Mouse (Mus musculus) testis, adult 2 months (tissue): ENCODE measurements around the gene Mras.

Source experiments
- CTCF ChIP-seq: fragments of 200-500 bp; IDR thresholded peaks from 2 replicates; pipeline ENCODE4 v1.5.1; 2012; ENCODE audit warnings: low read depth, mild to moderate bottlenecking, inconsistent platforms, low read length, moderate library complexity; ENCODE audit not compliant: control insufficient read depth, insufficient read depth, insufficient replicate concordance
- POLR2A ChIP-seq: fragments of 200-500 bp; IDR thresholded peaks from 2 replicates; pipeline ENCODE4 v1.6.1; 2012; ENCODE audit warnings: low read depth, mild to moderate bottlenecking, inconsistent platforms, low read length, moderate library complexity; ENCODE audit not compliant: control insufficient read depth

GRCm38 (mm10) chr9:99388856-99389255 is 48.3 kb downstream of the Mras start:
- TF ChIP-seq CTCF (no peak), POLR2A (no peak)
